Mouse (Mus musculus) E14TG2a.4 (cell line): ENCODE results near the gene Serpina3n.

Experiments
- CTCF ChIP-seq: conservative IDR thresholded peaks from 2 replicates; pipeline ENCODE4 v1.5.1; 2014; ENCODE audit warnings: low read length
- POU5F1 ChIP-seq: IDR thresholded peaks from 2 replicates; pipeline ENCODE4 v1.6.1; 2014; ENCODE audit warnings: low read length, borderline replicate concordance

GRCm38 (mm10) chr12:104412507-104412906, 6.0 kb downstream of the Serpina3n start:
- no peak for TF ChIP-seq CTCF
- TF ChIP-seq POU5F1 = no peak
